Mouse (Mus musculus): Measurements from ENCODE around the gene Ikzf3.
A peak's percentile ranks its signal among the peaks of the same experiment; 100 is the strongest.

Ikzf3 gene

DNA sequence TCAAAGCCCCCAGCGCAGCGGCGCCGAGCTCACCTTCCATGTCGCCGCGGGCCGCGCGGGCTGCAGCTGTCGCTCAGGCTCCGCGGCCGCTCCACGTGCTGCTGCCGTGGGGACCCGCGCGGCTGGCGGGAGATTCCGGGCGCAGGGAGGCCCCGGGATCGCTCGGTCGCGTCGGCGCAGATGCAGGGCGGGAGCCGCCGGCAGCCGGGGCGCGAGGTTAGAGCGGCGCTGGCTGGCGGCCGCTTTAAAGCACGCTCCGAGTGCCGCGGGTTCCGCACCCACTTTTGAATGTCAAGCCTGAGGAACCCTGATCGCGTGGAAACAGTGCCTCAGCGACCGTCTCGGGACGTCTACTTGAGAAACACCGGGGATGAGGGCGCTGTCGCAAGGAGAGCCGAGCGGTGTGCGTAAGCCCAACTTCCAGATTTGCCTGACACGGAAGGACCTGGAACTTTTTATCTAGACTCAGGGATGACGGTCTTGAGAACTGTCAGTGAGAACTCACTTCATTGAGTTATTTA is at the start of gene Ikzf3:
Gene Ikzf3 (minus strand): TSS at position 321 of the 521 bp plus-strand sequence.
- DNase-seq (ENCODE audit: low spot score) = no peak

DNA sequence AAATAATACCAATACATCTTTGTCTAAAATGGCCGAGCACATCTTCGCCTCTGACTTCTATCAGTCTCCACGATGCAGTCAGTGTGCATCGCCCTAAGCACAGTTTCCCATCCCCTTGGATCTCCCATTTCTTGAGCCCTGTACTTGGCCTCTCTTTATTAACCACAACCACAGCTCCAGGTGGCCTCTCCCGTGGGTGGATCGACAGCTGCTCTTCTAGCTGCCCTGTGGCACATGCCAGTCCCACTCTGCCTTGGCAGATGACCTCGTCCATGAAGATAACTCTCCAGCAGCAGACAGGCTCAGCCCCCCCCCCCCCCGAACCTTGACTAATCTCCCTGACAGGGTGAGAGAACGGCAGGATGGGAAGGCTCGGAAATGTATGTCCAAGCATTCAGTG is 49.6 kb upstream of the Ikzf3 start:
- DNase-seq (ENCODE audit: low spot score) = no peak

DNA sequence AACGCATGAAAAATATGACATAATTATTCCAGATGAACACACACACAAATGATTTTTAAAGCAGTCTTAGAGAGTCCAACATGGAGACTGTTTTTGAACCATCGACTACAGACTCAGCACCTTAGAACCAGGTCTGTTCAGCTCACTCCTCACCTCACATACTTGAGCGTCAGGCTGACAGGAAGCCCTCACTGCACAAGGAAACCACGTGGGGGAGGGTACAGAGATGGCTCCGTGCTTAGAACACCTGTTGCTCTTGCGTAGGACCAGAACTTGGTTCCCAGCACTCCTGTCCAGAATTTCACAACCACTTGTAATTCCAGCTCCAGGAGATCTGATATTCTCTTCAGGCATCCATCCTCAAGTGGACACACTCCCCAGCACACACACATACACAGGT is 49.2 kb upstream of the Ikzf3 start:
- DNase-seq (ENCODE audit: low spot score) = no peak

DNA sequence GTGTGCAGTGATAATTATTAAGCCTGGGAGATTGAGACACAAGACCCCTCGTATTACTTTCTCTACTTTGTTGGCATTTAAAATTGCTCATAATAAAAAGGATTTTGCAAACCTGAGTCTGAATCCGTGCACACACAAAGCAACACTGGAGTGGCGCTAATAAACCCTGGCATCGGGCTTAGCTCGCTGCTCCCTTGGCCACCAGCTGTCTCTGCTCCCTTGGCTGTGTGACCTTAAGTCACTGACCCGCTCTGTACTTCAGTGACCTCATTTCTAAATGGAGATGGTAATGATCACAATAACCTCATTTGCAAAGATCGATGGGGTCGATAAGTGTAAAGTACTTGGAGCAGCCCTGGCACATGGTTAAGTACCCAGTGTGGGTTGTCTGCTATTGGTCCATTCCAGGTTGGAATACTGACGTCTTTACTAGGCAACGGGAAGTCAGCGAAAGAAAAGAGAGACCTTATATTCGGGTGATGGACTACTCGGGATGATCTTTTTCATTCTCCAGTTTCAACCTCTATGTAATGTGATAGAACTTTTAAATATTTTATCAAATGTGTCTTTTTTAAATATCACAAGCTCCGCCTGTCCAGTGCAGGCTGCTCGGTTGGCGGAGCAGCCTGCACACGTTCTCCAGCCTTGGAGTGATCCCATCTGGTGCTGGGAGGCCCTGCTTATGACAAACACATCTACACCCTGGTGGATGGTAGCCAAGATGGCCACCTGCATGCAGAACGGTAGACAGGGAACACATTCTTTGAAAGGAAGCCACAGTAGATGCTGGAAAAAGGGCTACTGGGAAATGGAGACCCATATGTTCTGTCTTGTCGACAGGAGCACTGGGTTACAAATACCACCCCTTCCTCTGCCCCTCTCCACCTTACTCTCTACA is 45.0 kb upstream of the Ikzf3 start:
- no peak for DNase-seq (ENCODE audit: low spot score)

DNA sequence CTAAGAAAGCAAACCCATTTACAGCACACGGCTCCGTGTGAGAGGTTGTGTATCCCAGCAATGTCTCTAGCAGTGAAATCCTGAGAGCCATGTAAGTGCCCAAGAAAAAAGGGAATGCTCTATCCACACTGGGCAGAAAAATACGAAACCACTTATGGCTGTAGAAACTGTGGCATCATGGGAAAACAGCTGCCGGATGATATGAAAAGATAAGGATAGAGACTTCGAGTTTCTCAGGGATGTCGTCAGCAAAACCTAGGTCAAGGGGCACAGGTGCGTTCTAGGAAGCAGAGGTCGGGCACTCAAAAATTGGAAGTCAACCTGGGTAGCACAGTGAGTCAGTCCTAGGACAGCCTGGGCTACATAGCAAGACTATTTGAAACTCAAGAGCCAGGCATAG is 43.5 kb upstream of the Ikzf3 start:
- DNase-seq (ENCODE audit: low spot score) = no peak

DNA sequence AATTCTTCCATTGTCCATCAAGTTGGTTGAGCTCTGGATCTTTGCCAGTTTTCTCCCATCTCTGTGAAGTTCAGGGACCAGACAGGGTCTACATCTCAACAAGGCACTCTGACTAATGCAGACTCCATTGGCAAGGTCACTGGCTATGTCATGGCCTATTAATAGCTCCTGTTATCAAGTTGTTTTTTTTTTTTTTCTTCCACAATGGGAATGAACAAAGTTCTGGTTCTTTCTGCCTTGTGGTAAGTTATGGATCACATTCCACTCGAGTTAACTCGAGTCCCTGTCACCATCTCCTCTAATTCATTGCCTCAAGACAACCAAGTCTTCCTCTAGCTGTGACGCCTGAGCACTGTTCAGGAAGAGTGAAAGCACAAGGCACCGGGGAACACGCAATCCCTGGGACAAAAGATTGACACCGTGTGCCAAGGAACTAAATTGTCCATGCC is 43.0 kb upstream of the Ikzf3 start:
- DNase-seq (ENCODE audit: low spot score) = no peak

DNA sequence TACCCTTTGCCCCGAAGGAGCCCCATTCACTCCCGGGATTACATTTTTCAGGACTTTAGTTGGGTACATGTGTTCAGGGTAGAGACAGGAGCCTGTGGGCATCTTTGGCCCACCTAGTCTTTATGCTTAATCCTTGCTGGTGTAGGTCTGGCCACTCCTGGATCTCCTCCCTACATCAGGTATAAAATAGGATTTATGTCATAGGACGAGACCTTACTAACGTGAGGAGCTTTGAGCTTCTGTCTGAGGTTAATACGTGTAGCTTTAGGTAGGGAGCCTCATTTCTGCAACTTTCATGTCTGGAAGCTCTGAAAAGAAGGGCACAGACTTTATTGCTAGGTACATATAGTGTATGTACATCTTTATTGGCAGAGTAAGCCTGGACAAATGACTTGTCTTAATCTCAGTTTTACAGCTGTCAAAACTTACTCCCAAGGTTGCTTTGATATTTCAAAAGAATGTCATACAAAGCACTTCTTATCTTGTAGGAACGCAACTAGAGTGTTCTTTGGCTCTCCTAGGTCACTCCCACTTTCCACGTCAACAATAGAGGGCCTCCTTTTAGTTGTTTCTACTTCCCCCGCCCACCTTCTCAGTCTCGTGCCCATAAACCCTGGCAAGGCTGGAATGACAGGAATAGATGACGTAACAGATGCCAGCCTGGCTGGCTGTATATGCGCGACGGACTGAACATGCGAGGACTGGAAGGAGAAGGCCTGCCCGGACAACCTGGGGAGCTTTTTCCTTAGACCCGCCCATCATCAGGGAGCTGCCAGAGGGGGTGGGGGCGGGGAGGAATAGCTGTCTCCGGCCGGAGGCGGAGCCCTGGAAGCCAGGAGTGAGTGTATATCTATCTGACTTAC is 42.1 kb upstream of the Ikzf3 start:
- DNase-seq (ENCODE audit: low spot score) = peak; percentile 38

DNA sequence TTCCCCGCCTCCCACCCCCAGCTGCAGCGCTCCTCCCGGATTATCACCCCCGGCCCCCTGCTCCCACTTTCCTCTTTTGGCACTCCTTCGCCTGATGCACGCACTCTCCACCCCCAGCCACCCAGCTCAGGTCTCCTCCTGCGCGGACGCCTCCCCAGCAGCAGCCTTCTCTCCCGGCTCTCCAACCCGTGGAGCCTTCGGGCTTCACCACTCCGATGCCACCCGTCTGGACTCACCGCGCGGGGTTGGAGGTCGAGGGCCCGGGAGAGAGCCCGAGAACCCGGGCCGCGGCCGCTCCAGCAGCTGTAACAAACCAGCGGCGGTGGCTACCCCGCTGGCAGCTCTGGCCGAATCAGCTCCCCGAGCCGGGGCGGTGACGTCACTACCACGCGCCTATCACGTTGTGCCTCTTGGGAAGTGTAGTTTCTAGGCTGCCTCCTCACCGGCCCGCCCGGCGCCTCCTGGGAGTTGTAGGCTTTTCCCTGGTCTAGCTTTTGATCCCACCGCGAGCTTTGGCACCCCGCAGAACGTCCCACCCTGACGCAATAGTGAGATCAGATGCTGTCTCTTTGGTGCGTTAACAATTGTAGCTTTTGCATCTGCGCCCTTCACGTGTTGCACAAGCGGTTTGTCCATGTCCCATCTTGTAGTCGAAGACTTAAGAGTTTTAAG is 41.2 kb upstream of the Ikzf3 start, which contains the start of gene Ormdl3:
Gene Ormdl3 (minus strand): TSS at position 477 of the 672 bp plus-strand sequence.
- peak; percentile 91 for DNase-seq (ENCODE audit: low spot score)

DNA sequence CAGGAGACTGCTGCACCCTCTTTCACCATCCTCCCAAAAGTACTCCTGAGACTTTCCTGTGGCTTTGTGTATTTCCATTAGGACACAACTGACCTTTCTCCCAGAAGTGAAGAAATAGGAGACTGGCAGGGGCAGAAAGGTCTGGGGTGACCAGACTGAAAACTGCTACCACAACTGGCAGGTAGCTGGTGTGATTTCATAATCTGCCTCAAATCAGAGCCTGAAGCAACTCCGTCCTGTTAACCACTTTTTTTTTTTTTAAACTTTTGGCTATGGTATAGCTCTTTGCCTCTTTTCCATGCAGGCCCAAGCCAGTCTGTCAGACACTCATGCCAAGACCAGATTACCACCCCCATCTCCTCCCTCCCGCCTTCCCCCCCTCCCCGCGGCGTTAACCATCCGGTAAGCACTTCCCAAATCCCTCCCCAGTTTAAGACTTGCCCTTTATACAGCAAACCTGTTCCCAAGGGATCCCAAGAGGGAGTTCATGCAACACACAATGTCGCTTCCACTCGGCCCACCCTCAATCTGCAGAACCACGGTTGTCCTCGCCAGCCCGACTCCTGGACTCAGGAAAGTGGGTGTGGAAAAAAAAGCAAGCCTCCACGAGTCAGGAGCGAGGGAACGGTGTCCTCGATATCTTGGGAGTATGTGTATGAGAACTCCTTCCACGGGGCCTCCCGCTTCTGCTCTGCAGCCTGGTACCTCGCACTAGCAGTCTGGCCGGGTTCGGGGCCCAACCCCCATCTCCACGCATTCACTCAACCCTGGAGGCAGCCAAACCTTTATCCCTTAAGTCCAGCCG is 40.5 kb upstream of the Ikzf3 start:
- no peak for DNase-seq (ENCODE audit: low spot score)

DNA sequence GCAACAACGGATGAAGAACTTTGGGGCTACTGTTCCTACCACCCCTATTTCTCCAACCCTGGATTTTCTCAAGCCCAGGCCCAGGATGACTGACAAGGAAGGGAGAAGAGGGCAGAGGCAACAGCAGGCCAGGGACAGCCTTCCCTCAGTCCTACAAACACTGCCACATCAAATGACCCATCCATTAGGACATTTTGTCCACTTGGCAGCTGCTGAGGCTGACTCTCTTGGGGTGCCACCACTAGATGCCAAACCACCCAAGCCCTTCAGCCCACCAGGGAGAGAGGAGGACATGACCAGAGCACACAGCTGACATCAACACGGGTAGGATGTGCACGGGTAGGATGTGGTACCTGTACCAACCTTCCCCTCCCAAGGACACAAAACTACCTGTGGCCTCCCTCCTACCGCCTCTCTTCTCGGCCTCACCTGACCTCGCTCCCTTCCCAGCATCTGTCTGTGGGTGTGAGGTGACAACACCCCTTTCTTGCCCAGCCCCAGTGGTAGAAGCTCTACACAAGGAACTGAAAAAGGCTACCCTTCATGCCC is 38.9 kb upstream of the Ikzf3 start:
- no peak for DNase-seq (ENCODE audit: low spot score)

DNA sequence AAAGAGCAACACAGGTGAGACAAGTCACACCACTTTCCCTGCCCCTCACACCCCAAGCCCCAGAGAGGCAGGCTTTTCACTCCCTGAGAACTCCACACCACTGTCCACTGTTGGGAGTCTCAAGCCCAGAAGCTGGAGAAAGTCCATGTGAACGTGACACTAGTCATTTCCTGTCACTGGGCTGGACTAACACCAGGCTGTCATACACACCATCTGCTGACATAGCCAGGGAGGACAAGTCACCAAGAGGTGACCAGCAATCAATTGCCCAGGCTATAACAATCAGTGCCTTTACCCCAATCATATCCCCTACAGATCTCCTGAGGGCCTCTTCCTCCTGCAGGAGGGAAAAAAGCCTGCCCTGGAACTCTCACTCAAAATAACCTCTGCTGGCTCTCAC is 38.3 kb upstream of the Ikzf3 start:
- DNase-seq (ENCODE audit: low spot score) = no peak

DNA sequence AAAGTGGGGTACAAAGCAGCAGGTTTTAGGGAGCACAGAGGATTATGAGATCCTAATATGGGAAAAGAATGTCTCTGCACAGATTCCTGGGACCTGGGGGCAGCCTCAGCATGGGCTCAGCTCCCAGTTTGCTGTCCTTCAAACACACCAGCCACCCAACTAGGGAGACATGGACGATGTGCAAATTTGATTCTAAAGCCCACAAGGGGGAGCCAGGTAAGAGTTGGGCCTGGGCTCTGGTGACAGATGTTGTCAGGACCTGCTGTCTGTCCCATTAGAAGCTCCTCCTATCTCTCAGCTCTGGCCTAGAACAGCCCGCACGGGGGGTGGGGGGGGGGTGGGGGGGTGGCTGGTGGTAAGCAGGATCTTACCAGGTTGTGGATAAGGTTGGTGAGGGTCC is 37.7 kb upstream of the Ikzf3 start:
- no peak for DNase-seq (ENCODE audit: low spot score)

DNA sequence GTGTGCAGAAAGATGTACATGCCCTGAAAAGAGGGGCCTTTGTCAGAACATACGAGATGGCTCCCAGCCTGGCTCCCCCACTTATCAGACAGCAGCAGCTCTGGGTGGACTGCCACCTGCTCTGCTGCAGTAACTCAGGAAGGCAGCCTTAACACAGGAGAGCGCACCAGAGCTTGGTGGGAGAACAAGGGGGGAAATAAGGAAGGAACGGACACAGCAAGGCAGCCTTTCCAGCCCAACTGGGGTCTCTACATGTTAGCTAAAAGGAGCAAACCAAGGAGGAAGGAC is 37.4 kb upstream of the Ikzf3 start:
- no peak for DNase-seq (ENCODE audit: low spot score)

DNA sequence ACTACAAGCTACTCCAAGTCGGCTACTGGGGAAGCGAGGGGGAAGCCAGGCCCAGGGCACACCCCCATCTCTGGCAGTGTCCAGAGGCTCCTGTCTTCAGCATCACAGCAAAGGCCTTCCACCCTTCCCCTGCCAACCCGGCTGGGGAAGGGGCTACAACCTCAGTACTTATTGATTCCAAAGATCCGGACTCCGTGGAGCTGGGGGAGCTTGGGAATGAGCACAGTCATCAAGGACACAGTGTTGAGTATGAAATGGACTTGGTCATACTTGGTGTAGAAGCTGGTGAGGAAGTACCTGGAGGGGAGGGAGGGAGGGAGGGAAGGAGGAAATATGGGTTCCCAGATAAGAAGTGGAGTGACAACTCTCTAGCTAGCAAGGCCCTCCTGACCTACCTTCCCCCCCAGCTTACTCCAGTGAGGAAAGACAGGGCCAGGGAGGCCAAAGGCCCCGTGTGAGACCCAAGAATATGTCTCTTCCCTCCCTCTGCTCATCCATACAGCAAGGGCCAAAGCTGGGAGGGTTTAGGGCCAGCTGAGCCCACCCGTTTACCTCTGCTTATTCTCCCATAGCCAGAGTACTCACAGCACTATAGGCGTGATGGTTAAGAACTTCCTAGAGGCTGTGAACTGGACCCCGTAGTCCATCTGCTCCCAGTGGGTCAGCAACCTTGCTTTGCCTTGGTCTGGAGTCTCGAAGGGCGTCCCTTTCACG is 36.9 kb upstream of the Ikzf3 start:
- DNase-seq (ENCODE audit: low spot score) = no peak

DNA sequence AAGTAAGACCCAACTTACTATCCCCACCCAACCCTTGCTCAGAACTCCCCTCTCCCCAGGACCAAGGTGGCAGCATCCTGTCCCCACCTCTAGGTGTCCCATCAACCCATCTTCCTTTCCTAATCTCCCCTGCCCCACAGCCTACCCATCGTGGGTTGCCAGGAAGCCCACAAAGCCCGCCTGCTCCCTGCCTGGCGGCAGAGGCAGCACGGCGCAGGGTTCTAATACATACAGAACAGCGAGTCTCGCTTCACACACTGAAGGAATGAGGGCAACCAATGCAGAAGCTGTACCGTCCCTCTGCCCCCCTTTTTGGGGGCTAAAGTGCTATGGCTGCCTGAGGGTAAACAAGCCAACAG is 36.2 kb upstream of the Ikzf3 start:
- no peak for DNase-seq (ENCODE audit: low spot score)

DNA sequence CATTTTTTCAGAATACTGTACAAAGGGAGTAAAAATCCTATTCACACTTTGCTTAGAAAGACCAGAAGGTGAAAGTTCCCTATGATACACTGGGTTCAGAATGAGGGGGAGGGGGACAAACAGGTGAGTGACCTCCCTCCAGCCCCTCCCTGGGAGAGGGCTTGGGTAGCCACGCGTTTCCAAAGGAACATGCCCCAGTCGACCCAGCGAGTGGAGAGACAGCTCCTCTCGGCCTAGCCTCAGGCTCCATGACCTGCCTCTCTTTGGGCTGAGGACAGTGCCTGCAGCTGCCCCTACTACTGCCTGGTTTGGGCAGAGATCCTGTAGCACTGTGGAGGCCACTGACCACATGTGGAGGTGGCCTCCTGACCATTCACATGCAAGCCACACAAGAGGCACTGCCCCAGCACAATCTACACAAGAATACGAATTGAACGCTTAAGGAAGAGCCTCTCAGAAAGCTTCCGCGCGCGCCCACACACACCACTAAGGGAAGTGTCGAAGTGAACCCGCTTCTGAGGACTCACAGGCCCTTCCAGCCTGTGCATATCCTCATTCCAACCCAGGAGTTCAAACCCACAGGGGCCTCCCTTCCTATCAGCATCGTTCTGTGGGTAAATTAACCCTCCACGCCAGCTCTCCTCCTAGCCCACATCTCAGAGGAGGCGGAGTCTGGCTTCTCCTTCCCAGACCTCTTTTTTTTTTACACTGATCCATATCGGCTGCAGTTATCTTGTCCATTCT is 35.6 kb upstream of the Ikzf3 start:
- no peak for DNase-seq (ENCODE audit: low spot score)

DNA sequence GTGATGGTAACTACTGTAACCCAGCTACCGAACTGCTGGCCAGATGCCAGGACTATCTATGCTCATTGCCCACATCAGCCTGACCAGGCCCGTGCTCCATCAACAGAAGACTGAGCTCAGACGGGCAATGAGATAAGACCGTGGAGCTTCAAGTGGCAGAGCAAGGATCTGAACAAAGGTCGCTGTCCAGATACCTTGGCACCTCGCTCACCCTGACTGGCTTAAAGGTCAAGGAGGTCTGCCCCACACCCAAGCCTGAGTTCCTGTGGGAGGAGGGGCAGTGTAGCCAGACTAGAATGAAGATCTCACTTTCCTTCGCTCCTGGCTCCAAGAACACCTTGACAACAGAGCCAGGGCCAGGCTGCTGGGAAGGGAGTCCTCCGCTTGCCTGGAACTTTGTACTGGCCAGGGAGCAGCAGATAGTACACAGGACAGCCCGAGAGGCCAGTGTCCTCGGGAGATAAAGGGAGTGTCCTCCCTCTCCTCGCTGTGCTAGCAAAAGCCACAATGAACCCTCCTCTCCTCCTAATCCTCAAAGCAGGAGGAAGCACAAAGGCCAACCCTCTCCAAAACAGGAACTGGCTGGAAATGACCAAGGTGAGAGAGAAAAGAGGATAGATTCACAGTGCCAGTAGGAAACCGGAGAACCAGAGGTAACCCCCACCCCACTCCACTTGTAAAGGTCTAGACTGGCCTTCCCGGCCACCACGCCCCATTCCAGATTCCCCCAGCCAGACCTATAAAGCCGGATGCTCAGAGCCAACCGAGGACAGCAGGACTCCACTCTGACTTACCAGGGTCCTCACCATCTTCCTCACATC is 34.7 kb upstream of the Ikzf3 start:
- no peak for DNase-seq (ENCODE audit: low spot score)

DNA sequence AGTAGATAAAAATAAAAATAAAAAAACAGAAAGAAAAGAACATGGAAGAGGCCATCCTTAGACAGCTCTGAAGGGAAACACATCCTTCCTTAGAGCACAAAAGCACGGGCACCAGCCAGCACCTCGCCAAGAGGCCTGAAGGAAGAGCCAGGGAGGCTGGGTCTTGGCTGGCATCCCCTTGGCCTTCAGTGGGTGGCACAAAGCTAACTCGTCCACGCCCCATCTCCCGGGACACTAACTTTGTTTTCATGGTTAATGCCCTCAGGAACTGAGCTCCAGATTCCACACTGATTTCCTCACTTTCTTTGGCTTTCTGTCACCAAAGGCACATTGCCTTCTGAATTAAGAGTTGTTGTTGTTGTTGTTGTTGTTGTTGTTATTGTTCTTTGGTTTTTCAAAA is 31.9 kb upstream of the Ikzf3 start:
- no peak for DNase-seq (ENCODE audit: low spot score)

DNA sequence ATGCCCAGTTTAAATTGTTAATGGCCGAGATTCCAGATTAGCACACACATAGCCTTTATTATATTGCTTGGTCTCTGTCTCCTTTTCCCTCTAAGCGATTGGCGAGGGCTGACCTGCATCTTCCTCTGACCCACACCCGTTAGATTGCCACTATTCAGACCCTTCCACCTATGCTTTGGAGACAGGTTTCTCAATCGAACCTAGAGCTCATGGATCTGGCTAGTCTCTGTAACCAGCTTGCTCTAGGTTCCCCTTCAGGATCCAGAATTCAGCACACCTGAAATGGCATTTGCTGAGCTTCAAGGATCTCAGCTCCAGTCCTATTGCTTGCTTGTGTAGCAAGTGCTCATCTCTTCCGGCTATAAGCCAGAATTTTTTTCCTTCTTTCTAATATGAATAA is 23.6 kb upstream of the Ikzf3 start:
- DNase-seq (ENCODE audit: low spot score) = no peak

Data from layer of hippocampus, adult 9-10 months (tissue).